Mouse (Mus musculus): ENCODE measurements around the gene Ttn. TPM values are rescaled to one million over a fixed set of nuclear protein-coding genes. Genes with fewer than 3 reads are reported as not detected.
"Not testable (repeated sequence)": the region's sequence is repeated elsewhere in the genome, so short reads cannot be mapped to it uniquely, and the experiment has no call there.

The Ttn gene
- total RNA-seq (2018; cell fraction: chromatin; rRNA removed) = 1 to 10 TPM in 1 of 26 experiments, under 1 TPM in 24, not detected in 1; under 0.01 to 1.1 (median 0.04) TPM
- under 1 TPM in 12 of 26 experiments, not detected in 14; under 0.01 to 0.13 (median under 0.01) TPM for total RNA-seq (2018; cell fraction: cytosol; rRNA removed)
- under 1 TPM in 21 of 26 experiments, not detected in 5; under 0.01 to 0.34 (median under 0.01) TPM for total RNA-seq (2018; cell fraction: nucleus; rRNA removed)
- not detected in 3 replicates for polyA plus RNA-seq (2018)

DNA sequence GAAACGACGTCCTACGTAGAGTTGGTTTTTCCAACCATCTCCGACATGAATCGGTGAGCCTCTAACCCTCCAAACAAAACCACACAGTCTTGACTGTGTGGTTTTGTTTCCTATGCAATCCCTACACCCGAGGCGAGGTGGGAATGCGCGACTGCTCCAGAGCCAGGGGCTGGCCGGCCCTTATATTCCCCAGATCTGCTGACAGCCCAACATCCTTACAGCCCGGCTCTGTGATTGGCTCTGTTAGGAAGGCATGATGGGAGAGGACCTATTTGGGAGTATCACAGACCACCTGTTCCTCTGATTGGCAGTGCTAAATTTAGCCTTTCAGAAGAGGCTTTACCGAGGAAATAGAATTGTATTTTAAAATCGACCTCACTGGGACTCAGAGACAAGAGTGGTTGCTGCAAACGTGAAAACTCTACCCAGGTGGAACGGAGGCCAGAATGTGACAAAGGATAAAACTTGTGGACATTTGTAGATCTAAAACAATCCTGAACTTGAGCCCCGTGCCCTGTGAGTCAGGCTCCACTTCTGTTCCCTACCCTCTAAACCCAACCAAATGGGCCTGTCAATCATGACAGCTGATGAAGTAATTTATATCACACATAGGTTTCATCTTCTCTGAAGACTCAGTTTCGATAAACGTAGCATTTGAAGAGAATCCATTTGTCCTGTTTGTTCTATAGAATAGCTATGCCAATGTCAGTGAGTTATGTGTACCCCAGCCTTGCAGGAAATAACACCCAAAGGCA lies at the start of gene Ttn:
Gene Ttn, minus strand, starts transcription at position 157 of the 755 bp plus-strand sequence.
- H3K36me3 ChIP-seq (ENCODE audit: inconsistent target) = no peaks in the 10 kb centered on the region
- no peak within 1 kb of the TSS for H3K27ac ChIP-seq
- no peaks in the 10 kb centered on the region for H3K79me2 ChIP-seq (ENCODE audit: inconsistent target)
- WGBS (ENCODE audit: missing documents) = 83% methylated on average over 18 of the region's 18 CpGs
- no peak within 1 kb of the TSS for H3K4me3 ChIP-seq (ENCODE audit: inconsistent target)

DNA sequence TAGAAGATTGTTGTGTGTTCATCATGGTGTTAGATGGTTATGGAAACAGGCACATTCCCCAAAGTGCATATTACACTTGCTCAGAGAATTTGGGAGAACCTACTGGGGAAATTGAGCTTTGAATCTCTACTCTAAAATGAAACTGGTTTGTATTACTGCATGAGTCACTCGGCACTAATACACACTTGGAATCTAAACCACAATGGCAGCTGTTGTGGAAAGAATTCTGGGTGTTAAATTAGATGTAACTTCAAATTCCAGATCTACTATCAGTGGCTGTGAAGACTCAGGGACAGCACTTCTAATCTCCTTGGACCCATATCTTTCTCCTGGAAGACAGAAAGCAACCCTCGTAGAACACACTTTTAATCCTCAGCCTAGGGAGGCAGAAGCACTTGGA lies 38.3 kb upstream of the Ttn start:
- WGBS (ENCODE audit: missing documents) = 86% methylated on average over 2 of the region's 2 CpGs
- H3K36me3 ChIP-seq (ENCODE audit: inconsistent target) = no peaks in the 10 kb centered on the region

DNA sequence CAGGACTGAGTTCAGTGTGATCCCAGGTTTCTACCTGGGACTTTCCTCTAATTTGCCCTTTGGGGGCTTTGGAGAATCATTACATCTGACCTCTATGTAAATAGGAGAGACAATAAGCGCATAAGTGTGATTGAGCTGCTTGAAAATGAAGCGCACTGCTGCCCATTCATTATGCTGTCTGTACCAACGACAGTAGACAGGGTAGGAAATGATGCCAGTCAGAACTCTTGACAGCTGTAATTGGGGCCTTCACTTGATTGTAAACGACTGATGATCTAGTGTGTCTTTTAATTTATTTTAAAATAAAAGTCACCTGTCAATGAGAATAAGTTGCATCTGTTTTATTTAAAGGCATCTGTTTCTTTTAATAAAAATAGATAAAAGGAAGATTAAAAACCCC lies 35.4 kb upstream of the Ttn start:
- Histone ChIP-seq H3K36me3 (ENCODE audit: inconsistent target) (no peaks in the 10 kb centered on the region), H3K79me2 (ENCODE audit: inconsistent target) (no peaks in the 10 kb centered on the region), H3K27ac (no peak overlapping the region), H3K4me3 (ENCODE audit: inconsistent target) (no peak overlapping the region)
- WGBS (ENCODE audit: missing documents) = 69% methylated on average over 4 of the region's 4 CpGs

More for the DNA sequence above, 38.3 kb upstream of the Ttn start:
- Histone ChIP-seq H3K27ac (no peak overlapping the region), H3K4me3 (ENCODE audit: inconsistent target) (no peak overlapping the region), H3K79me2 (ENCODE audit: inconsistent target) (no peaks in the 10 kb centered on the region)

DNA sequence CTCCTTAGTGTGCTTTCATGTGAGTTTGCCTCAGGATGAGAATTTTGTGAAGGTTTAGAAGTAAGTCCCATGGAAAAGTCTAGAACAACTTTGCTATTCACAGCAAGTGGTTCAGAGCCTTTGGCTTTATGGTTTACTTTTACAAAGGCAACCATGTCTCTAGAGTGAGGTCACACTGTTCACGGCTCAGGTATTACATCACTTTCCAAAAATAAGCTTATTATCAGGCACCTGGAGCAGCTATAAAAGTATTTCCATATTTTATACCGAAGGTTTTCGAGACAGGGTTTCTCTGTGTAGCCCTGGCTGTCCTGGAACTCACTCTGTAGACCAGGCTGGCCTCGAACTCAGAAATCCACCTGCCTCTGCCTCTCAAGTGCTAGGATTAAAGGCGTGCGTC lies 31.1 kb upstream of the Ttn start:
- H3K79me2 ChIP-seq (ENCODE audit: inconsistent target); H3K36me3 ChIP-seq (ENCODE audit: inconsistent target); H3K4me3 ChIP-seq (ENCODE audit: inconsistent target); H3K27ac ChIP-seq: not testable (repeated sequence)
- 100% methylated on average over 6 of the region's 6 CpGs for WGBS (ENCODE audit: missing documents)

DNA sequence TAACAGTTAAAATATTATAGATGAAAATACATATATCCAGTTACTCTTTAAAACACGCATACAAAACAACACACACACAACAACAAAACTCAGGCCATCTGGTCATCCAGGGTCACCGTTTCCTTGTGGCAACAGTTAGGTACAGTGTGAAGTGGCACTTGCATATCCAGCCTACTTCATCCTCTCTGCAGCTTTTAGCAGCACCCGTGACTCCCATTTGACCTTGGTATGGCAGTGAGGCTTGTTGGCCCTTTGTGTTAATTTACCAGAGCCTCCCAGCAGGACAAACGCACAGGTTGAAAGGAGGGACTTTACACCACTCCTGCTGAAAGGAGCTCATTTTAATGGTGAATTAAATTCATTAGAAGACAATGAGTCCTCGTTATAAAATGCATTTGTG lies 29.6 kb upstream of the Ttn start:
- Histone ChIP-seq H3K27ac (no peak overlapping the region), H3K79me2 (ENCODE audit: inconsistent target) (no peaks in the 10 kb centered on the region), H3K36me3 (ENCODE audit: inconsistent target) (no peaks in the 10 kb centered on the region), H3K4me3 (ENCODE audit: inconsistent target) (no peak overlapping the region)
- 85% methylated on average over 5 of the region's 5 CpGs for WGBS (ENCODE audit: missing documents)

DNA sequence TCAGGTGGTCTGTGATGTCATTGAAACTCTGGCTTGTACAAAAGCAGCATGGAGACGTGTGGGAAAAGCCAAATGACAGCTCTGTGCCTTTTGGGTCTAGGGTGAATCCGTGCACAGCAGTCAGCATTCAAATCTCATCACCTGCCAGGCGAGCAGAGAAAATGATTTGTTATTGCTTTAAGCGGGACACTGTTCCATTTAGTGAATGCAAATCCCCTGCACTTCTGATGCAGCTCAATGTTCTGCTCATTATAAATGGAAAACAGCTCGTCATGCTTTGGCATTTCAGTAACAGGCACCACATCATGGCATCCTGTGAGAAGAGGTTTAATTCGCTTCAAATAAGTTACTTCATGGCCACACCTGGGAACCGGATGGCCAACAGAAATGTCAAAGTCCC lies 24.7 kb upstream of the Ttn start:
- Histone ChIP-seq H3K27ac (no peak overlapping the region), H3K4me3 (ENCODE audit: inconsistent target) (no peak overlapping the region), H3K79me2 (ENCODE audit: inconsistent target) (no peaks in the 10 kb centered on the region), H3K36me3 (ENCODE audit: inconsistent target) (no peaks in the 10 kb centered on the region)
- 81% methylated on average over 7 of the region's 7 CpGs for WGBS (ENCODE audit: missing documents)

DNA sequence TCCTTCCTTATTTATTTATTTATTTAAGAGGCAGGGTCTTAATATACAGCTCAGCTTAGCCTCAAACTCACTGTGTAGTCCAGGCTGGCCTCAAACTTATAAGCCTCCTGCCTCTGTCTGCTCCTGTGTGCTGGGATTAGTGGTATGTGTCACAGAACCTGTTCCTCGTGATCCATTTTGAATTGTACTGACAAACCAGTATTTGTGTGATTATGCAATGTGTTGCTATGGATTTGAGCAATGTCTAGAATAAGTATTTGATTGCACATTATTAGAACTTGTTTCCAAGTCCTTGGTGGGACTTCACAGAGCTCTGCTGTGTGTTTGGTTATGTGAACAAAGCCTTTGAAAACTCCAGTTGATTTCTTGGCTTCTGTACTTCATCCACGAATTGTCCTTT lies 20.8 kb upstream of the Ttn start:
- WGBS (ENCODE audit: missing documents) = 72% methylated on average over 2 of the region's 2 CpGs
- H3K4me3 ChIP-seq (ENCODE audit: inconsistent target) = no peak overlapping the region

DNA sequence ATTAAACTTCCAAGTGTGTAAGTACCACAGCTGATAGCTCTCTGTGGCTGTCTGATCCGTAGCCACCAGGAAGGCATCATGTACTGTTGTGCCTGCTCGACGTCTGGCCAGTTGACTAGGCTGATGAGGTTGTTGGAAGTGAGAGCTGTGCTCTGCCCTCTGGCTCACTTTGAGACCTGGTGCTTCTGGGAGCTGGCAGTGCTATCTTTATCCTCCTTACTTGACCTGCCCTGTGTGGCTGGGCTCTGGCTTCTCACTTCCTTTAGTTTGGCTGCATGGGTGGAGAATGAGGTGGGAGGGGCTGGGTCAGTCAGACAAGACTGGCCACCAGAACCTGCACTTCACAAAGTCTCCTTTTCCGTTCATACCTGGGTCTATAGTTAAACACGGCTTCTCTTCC lies 16.0 kb upstream of the Ttn start:
- H3K79me2 ChIP-seq (ENCODE audit: inconsistent target) = no peaks in the 10 kb centered on the region
- no peak overlapping the region for H3K4me3 ChIP-seq (ENCODE audit: inconsistent target)
- 67% methylated on average over 5 of the region's 5 CpGs for WGBS (ENCODE audit: missing documents)
- no peaks in the 10 kb centered on the region for H3K36me3 ChIP-seq (ENCODE audit: inconsistent target)
- H3K27ac ChIP-seq = no peak overlapping the region

More for the DNA sequence above, 20.8 kb upstream of the Ttn start:
- H3K79me2 ChIP-seq (ENCODE audit: inconsistent target) = no peaks in the 10 kb centered on the region
- H3K36me3 ChIP-seq (ENCODE audit: inconsistent target) = no peaks in the 10 kb centered on the region
- no peak overlapping the region for H3K27ac ChIP-seq

DNA sequence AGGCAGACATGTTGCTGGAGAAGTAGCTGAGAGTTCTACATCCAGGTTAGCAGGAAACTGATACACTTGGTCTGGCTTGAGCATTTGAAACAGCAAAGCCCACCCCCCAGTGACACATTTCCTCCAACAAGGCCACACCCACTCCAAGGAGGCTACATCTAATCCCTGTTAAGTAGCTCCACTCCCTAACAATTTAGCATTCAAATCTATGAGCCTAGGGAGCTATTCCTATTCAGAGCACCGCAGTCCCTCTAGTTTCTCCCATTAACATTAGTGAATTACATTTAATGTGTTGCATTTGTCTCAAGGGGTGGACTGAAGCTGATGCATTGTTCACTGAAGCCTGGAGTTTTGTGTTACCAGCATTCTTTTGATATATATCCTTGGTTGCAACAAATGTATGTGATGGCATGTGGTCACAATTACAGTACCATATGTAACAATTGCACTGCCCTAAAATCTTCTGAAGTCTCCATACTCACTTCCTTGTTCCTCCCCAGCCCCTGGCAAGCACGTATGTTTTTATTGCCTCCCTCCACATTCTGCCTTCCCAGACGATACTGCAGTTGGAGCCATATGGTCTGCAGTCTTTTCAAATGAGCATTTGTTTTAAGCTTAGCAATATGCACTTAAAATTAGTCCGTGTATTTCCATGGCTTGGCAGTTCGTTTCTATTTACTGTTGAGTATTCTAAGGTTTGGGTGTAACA lies 10.3 kb upstream of the Ttn start:
- Histone ChIP-seq H3K4me3 (ENCODE audit: inconsistent target) (no peak overlapping the region), H3K79me2 (ENCODE audit: inconsistent target) (no peaks in the 10 kb centered on the region), H3K36me3 (ENCODE audit: inconsistent target) (no peaks in the 10 kb centered on the region), H3K27ac (no peak overlapping the region)
- WGBS (ENCODE audit: missing documents) = 88% methylated on average over 5 of the region's 5 CpGs

DNA sequence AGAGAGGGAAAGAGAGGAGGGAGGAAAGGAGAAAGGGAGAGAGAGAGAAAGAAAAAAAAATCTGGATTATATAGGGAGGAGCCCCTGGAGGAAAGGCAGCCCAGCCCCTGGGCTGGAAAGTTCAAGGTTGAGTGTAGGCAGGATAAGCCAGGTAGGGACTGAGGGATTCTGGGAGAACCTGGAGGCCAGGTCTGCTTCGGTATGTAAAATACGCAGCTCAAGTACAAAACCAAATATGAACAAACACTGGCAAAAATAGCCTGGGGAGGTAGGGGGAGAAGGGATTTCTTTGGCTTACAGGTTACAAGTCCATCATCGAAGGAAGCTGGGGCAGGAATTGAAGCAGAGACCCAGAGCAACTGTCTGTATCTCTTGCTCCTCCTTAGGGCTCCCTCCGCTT lies 5.0 kb upstream of the Ttn start:
- Histone ChIP-seq H3K36me3 (ENCODE audit: inconsistent target) (no peaks in the 10 kb centered on the region), H3K27ac (no peak overlapping the region), H3K79me2 (ENCODE audit: inconsistent target) (no peaks in the 10 kb centered on the region), H3K4me3 (ENCODE audit: inconsistent target) (no peak overlapping the region)
- 91% methylated on average over 4 of the region's 4 CpGs for WGBS (ENCODE audit: missing documents)

DNA sequence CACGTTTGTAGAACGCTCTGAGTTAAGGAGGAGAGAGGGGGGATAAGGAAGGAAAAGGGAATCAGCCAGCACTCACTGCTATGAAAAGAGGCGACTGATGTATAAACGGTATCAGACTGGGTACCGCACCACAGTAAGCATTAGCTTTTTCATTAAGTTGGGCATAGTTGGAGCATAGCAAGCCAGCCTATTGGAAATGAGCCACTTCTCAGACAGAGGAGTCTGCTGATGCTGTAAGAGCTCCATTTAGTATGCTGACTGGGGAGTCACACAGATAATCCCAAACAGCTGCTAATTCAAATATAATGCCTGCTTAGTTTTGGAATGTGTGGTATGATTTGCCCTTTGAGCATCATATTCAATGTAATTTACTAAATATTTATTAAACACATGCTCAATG lies 2.0 kb upstream of the Ttn start:
- WGBS (ENCODE audit: missing documents) = 89% methylated on average over 5 of the region's 5 CpGs
- no peak overlapping the region for H3K27ac ChIP-seq
- H3K79me2 ChIP-seq (ENCODE audit: inconsistent target) = no peaks in the 10 kb centered on the region
- no peaks in the 10 kb centered on the region for H3K36me3 ChIP-seq (ENCODE audit: inconsistent target)
- H3K4me3 ChIP-seq (ENCODE audit: inconsistent target) = no peak overlapping the region

DNA sequence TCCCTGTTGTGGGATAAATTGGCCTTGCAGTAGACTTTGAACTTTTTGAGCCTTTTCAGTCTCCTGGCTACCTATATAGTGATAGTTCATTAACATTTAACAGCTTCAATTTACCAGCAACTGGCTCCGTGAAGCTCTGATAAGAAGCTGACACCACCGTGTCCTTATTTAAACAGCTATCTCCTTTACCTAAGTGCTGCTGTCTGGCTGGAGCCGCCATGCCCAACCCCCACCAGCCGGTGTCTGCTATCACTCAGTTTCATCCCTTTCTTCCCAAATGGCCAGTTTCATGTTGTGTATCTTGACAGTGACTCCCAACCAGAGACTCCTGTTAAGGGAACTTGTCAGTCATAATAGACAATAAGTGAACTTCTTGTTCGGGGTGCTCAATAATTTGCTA lies 1.3 kb upstream of the Ttn start:
- H3K79me2 ChIP-seq (ENCODE audit: inconsistent target) = no peaks in the 10 kb centered on the region
- no peaks in the 10 kb centered on the region for H3K36me3 ChIP-seq (ENCODE audit: inconsistent target)
- H3K4me3 ChIP-seq (ENCODE audit: inconsistent target) = no peak overlapping the region
- H3K27ac ChIP-seq = no peak overlapping the region
- WGBS (ENCODE audit: missing documents) = 86% methylated on average over 5 of the region's 5 CpGs

DNA sequence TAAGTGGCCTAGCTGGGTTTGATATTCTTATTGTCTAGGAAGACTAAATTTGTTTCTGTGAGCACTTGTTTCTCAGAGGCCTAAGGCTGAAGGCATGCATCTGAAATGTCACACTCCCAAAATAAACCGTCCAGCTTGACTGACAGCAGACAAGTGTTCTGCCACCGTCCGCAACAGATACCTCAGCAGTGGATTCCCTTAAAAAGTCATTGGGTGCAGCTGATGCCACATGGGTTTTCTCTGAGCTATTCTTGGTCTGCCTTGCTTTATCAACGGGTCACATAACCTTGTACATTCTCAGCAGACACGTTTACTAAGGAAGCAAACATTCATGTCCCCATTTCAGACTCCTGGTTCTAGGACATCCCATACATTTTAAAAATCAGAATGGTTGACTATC lies 630 bp downstream of the Ttn start:
- WGBS (ENCODE audit: missing documents) = 85% methylated on average over 5 of the region's 5 CpGs
- Histone ChIP-seq H3K79me2 (ENCODE audit: inconsistent target) (no peaks in the 10 kb centered on the region), H3K36me3 (ENCODE audit: inconsistent target) (no peaks in the 10 kb centered on the region), H3K4me3 (ENCODE audit: inconsistent target) (no peak overlapping the region), H3K27ac (no peak overlapping the region)

DNA sequence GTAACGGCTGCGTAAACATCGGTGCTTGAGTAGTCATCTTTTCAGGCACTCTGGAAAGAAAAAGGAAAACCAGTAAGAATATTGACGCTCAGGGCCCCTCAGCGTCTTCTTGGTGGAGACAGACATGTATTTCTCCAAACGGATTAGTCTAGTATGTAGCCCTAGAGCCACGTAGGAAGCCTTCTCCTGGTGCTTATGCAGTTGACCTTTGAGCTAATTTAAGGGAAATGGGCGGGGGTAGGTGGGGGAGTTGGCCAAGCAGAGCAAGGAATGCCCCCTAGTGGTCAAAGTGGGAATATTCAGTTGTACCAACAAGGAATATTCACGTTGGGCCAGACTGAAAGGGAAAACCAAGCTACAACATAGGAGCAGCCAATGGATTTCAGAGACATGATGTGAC lies 2.2 kb downstream of the Ttn start:
- Histone ChIP-seq H3K79me2 (ENCODE audit: inconsistent target) (no peaks in the 10 kb centered on the region), H3K27ac (no peak overlapping the region), H3K4me3 (ENCODE audit: inconsistent target) (no peak overlapping the region), H3K36me3 (ENCODE audit: inconsistent target) (no peaks in the 10 kb centered on the region)
- 49% methylated on average over 9 of the region's 9 CpGs for WGBS (ENCODE audit: missing documents)

DNA sequence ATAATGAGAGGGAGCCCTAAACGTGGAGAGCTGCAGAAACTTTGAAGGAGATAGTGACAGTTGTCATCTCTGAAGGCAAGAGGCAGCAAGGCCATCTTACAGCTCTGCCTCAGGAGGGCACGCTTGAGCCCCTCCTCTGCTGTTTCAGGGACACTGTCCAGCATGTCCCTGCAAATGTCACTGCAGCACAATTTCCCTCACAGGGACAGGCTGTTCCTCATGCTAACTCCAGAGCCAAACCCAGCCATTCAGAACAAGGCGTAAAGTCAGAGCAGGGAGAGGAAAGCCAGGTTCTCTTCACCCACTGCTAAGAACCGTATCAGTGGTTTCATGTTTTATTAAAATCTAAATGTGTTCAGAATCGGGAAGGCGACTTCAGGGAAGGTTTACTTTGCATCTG lies 4.7 kb downstream of the Ttn start:
- 80% methylated on average over 6 of the region's 6 CpGs for WGBS (ENCODE audit: missing documents)
- no peaks in the 10 kb centered on the region for H3K79me2 ChIP-seq (ENCODE audit: inconsistent target)
- H3K27ac ChIP-seq = no peak overlapping the region
- no peak overlapping the region for H3K4me3 ChIP-seq (ENCODE audit: inconsistent target)
- no peaks in the 10 kb centered on the region for H3K36me3 ChIP-seq (ENCODE audit: inconsistent target)

Measured in macrophage (primary cell).